Mouse (Mus musculus) spleen, adult 2 months (tissue): Measurements from ENCODE around the gene Grip2.

Experiments
- CTCF ChIP-seq: fragments of 200-500 bp; IDR thresholded peaks from 2 replicates; pipeline ENCODE4 v1.5.1; 2011; ENCODE audit warnings: mild to moderate bottlenecking, inconsistent platforms; ENCODE audit not compliant: insufficient read depth, insufficient read length, insufficient replicate concordance; ENCODE audit errors: extremely low read depth
- POLR2A ChIP-seq: fragments of 200-500 bp; IDR thresholded peaks from 2 replicates; pipeline ENCODE4 v1.6.1; 2011; ENCODE audit warnings: low read depth, low read length, inconsistent platforms

- no peak for TF ChIP-seq POLR2A
- no peak for TF ChIP-seq CTCF
Observed at GRCm38 (mm10) chr6:91737451-91737850, 89.6 kb downstream of the Grip2 start.
